Mouse (Mus musculus) liver, embryonic 13.5 days (tissue): ENCODE measurements around the gene Xiap. TPM values are rescaled to one million over a fixed set of nuclear protein-coding genes. Genes with fewer than 3 reads are reported as not detected.
A peak's percentile ranks its signal among the peaks of the same experiment; 100 is the strongest.

Experiments
- ATAC-seq: fragments of 200-750 bp; cut with Nextera tagmentation; 2 replicates; pipeline ENCODE4 v1.8.0; 2017; ENCODE audit warnings: low read depth, mild to moderate bottlenecking, moderate number of reproducible peaks, moderate library complexity
- DNase-seq: peaks from one replicate; pipeline ENCODE4 v3.0.0; 2022
- H3K27ac ChIP-seq: fragments of 300-500 bp; sonication (generic); 2 replicates; pipeline ENCODE4 v1.5.1; 2015; ENCODE audit warnings: moderate library complexity, mild to moderate bottlenecking, inconsistent platforms
- H3K27me3 ChIP-seq: fragments of 300-500 bp; sonication (generic); 2 replicates; pipeline ENCODE4 v1.6.1; 2015; ENCODE audit warnings: mild to moderate bottlenecking, inconsistent platforms
- H3K36me3 ChIP-seq: fragments of 300-500 bp; sonication (generic); 2 replicates; pipeline ENCODE4 v1.6.1; 2015; ENCODE audit warnings: mild to moderate bottlenecking, inconsistent platforms
- H3K4me1 ChIP-seq: fragments of 300-500 bp; sonication (generic); replicated peaks from 2 replicates; pipeline ENCODE4 v1.6.1; 2015; ENCODE audit warnings: inconsistent platforms
- H3K4me2 ChIP-seq: fragments of 300-500 bp; sonication (generic); 2 replicates; pipeline ENCODE4 v1.6.1; 2015; ENCODE audit warnings: inconsistent platforms, mild to moderate bottlenecking, moderate library complexity
- H3K4me3 ChIP-seq: fragments of 300-500 bp; sonication (generic); replicated peaks from 2 replicates; pipeline ENCODE4 v1.5.1; 2015; ENCODE audit warnings: mild to moderate bottlenecking, inconsistent platforms
- H3K9ac ChIP-seq: fragments of 300-500 bp; sonication (generic); 2 replicates; pipeline ENCODE4 v1.6.1; 2015; ENCODE audit warnings: mild to moderate bottlenecking, inconsistent platforms
- H3K9me3 ChIP-seq: fragments of 300-500 bp; sonication (generic); replicated peaks from 2 replicates; pipeline ENCODE4 v1.6.1; 2016; ENCODE audit warnings: inconsistent platforms
- WGBS: fragments of 180-500 bp; shearing (Covaris S2); methylation state at CpG from one replicate; pipeline ENCODE4 v1.1.7; 2015; ENCODE audit not compliant: insufficient replicate concordance; 5-methylcytosine and 5-hydroxymethylcytosine counted together
- polyA plus RNA-seq: library from polyadenylated mRNA; unstranded; fragments of >200 nt; fragmentation: Nextera tagmentation; extraction: Ambion mirVana; gene quantifications from 2 replicates; pipeline ENCODE4 v1.2.1, GENCODE M21; 2015

Gene Xiap
- polyA plus RNA-seq, 1 experiment from 2014 or later: 5.0 TPM

DNA sequence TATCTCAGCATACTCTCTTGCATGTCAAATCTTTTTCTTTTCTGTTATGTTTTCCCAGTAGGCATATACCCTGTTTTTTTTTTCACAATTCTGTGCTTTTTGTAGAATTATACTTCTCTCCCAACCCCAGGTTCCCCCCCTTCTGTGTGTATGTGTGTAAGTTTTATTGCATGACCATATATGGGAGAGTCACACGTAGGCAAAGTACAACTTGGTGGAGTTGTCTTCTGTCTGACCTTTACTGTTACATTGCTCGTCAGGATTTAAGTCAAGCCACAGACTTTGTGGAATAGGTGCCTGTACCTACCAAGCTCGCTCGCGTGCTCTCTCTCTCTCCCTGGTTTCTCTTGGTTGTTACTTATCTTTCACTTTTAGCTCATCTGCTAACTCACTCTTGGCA, 28.7 kb downstream of the Xiap start:
- Histone ChIP-seq H3K9me3 (no peaks in the 10 kb centered on the region), H3K4me2 (no peak overlapping the region), H3K4me3 (no peak overlapping the region), H3K27me3 (no peaks in the 10 kb centered on the region), H3K4me1 (no peaks in the 10 kb centered on the region), H3K36me3 (peaks cover 9% of the 10 kb centered on the region; the same call in 1 of the 2 replicates), H3K9ac (no peak overlapping the region), H3K27ac (no peak overlapping the region)
- no peak for DNase-seq
- ATAC-seq: no peak
- WGBS: 84% methylated on average over 5 of the region's 5 CpGs

DNA sequence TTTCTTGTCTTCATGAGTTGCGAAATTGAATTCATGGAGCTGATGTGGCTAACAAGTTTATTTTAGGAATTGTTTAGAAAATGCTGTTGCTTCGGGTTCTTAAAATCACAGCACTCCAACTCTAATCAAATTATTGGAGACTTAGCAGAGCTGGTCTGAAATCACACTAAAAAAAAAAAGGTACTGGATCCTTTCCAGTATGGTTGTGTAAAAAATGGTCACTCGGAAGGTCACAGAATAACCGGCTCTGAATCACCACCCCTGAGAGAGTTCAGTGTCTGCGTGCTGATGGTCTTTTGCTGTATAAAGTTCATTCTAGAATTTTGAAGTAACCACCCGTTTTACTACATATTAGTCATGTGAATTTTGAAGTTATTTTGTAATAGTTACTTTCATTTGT, 47.7 kb downstream of the Xiap start:
- no peak overlapping the region for H3K4me3 ChIP-seq
- no peak overlapping the region for H3K27ac ChIP-seq
- ATAC-seq: no peak
- DNase-seq: no peak
- no peaks in the 10 kb centered on the region for H3K9me3 ChIP-seq
- no peaks in the 10 kb centered on the region for H3K27me3 ChIP-seq
- WGBS: 86% methylated on average over 6 of the region's 6 CpGs
- H3K4me2 ChIP-seq: no peak overlapping the region
- peaks cover 39% of the 10 kb centered on the region for H3K36me3 ChIP-seq
- no peak overlapping the region for H3K9ac ChIP-seq
- no peaks in the 10 kb centered on the region for H3K4me1 ChIP-seq

DNA sequence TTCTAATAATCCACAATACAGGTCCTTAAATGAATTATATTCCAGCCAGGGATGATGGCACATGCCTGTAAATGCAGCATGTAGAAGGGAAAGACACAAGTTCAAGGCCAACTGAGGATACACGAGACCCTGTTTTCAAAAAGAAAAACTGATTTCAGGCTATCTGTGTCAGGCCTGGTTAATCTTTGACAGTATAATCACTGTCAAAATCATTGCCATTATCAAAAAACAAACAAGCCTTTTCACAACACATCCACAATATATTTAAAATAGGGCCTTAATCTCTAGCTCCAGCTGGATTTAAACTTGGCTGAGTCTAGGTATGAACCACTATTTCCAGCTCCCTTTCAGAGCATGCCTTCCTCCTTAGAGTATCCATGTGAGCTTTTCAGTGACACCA, 51.1 kb downstream of the Xiap start:
- Histone ChIP-seq H3K36me3 (peaks cover 12% of the 10 kb centered on the region), H3K9ac (no peak overlapping the region), H3K4me2 (no peak overlapping the region), H3K4me1 (no peaks in the 10 kb centered on the region), H3K27me3 (no peaks in the 10 kb centered on the region), H3K27ac (no peak overlapping the region), H3K4me3 (no peak overlapping the region), H3K9me3 (no peaks in the 10 kb centered on the region)
- ATAC-seq (no peak), DNase-seq (no peak)
- WGBS: 69% methylated on average over 1 of the region's 1 CpGs

DNA sequence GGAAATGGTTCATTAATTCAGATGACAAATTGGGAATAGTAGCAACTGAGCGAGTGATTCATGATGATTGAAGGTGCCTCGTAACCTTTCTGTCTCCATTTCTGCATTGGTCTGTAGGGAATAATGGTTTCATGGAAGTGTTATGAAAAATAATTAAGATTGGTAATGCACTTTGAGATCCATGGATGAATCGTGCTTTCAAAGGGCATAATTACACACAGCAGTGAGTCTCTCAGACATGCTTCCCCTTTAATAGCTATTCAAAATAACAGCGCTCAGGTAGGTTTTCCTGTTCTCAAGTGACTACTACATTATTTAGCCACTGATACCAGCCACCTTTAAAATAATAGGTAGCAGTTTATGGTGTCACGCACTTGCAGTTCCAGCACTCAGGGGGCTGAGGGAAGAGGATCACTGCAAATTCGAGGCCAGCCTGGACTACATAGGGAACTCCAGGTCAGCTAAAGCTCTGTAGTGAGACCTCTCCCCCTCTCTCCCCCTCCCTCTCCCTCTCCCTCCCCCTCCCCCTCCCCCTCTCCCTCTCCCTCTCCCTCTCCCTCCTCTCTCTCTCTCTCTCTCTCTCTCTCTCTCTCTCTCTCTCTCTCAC, 60.1 kb downstream of the Xiap start:
- Histone ChIP-seq H3K9me3 (no peaks in the 10 kb centered on the region), H3K27ac (no peak overlapping the region), H3K36me3 (no peaks in the 10 kb centered on the region), H3K4me3 (no peak overlapping the region), H3K27me3 (no peaks in the 10 kb centered on the region), H3K4me1 (no peaks in the 10 kb centered on the region), H3K9ac (no peak overlapping the region), H3K4me2 (no peak overlapping the region)
- DNase-seq (no peak), ATAC-seq (no peak)
- WGBS: 71% methylated on average over 6 of the region's 6 CpGs

DNA sequence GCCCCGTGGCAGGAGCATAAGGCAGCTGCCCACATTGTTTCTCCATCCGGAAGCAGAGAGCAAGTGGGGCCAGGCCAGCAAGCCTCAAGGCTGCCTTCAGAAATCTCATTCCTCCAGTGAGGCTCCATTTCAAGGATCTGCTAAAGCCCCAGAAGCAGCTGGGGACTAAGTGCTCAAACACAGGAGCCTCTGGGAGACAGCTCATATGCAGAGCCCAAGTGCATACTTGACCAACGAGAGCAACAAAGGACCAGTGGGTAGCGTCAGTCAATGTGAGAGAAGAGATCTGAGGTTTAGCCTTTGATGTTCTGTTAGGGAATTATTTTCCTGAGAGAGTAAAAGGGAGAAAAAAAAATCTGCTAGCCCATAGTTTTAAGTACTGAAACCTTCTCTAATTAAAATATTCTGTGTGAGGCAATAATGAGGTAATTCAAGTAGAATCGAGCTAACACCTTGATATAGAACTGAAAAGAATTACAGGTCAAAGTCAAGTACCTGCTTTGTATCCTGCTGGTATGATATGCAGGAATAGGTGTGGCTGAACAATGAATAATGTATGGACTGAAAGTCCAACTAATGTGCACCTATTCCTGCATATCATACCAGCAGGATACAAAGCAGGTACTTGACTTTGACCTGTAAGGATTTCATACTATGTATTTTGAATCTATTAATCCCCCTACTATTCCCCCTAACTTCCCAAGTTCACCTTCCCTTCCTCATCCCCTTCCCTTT, 65.7 kb downstream of the Xiap start:
- no peaks in the 10 kb centered on the region for H3K4me1 ChIP-seq
- DNase-seq (no peak), ATAC-seq (no peak)
- H3K4me2 ChIP-seq: no peak overlapping the region
- H3K4me3 ChIP-seq: no peak overlapping the region
- 63% methylated on average over 5 of the region's 5 CpGs for WGBS
- no peak overlapping the region for H3K9ac ChIP-seq
- no peaks in the 10 kb centered on the region for H3K9me3 ChIP-seq
- H3K27ac ChIP-seq: no peak overlapping the region
- no peaks in the 10 kb centered on the region for H3K36me3 ChIP-seq
- H3K27me3 ChIP-seq: no peaks in the 10 kb centered on the region

DNA sequence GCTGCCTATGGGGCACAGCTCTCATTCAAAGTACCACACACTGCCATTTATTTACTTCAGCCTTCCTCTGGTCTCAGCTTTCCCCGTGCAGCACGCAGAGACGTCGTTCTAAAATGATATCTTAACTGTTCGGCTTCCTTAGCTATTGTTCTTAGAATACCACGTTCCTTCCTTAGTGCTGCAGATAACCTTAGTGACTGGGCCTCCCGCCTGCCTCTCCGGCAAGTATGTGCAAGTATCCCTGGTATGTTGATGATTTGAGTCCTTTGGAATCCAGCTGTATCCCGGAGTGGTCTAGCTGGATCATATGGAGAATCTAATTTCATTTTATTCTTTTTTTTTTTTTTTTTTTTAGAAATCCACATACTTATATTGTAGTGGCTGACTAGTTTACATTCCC, 80.4 kb downstream of the Xiap start:
- Histone ChIP-seq H3K4me1 (0 out of 2 replicates have a peak, but pooled peaks cover 2% of the 10 kb centered on the region), H3K9me3 (no peaks in the 10 kb centered on the region), H3K27ac (no peak overlapping the region), H3K36me3 (no peaks in the 10 kb centered on the region), H3K4me3 (no peak overlapping the region), H3K27me3 (no peaks in the 10 kb centered on the region), H3K9ac (no peak overlapping the region), H3K4me2 (no peak overlapping the region)
- ATAC-seq (no peak), DNase-seq (no peak)
- WGBS: 31% methylated on average over 9 of the region's 9 CpGs

DNA sequence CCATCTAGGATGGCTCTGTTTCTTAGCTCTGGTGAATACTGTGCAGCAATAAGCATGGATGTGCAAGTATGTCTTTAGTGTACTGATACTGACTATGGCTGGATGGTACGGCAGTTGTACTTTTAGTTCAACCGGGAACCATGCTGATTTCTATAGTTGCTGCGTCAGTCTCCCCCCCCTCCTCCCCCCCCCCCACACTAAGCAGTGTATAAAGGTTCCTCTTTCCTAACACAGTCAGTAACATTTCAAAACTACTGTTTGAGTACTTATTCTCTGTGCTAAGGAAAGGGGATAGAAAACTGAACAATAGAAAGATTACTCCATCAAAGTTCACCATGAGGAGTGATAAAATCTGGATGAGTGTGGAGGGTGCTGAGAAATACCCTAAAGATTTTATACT, 83.1 kb downstream of the Xiap start:
- 48% methylated on average over 3 of the region's 3 CpGs for WGBS
- Histone ChIP-seq H3K4me1 (0 out of 2 replicates have a peak, but pooled peaks cover 2% of the 10 kb centered on the region), H3K4me3 (no peak overlapping the region), H3K36me3 (no peaks in the 10 kb centered on the region), H3K4me2 (no peak overlapping the region), H3K27ac (no peak overlapping the region), H3K27me3 (no peaks in the 10 kb centered on the region), H3K9me3 (no peaks in the 10 kb centered on the region), H3K9ac (no peak overlapping the region)
- no peak for DNase-seq
- ATAC-seq: no peak

DNA sequence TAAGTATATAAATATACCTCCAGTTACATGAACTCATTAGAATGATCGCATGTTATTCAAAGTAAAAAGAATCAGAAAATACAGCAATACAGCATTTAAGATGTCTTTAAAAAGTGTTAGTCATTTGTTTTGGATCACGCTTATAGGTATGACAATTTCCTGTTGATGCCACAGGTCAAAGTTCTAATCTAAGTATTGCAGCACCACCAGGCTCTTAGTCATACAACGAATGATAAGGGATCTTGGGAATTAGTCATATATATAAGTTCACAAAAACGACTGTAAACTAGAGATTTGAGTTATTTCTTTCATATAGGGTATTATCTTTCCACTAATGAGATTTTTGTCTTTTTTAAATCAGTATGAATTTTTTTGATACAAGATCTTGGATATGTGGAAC, 84.5 kb downstream of the Xiap start:
- 43% methylated on average over 4 of the region's 4 CpGs for WGBS

DNA sequence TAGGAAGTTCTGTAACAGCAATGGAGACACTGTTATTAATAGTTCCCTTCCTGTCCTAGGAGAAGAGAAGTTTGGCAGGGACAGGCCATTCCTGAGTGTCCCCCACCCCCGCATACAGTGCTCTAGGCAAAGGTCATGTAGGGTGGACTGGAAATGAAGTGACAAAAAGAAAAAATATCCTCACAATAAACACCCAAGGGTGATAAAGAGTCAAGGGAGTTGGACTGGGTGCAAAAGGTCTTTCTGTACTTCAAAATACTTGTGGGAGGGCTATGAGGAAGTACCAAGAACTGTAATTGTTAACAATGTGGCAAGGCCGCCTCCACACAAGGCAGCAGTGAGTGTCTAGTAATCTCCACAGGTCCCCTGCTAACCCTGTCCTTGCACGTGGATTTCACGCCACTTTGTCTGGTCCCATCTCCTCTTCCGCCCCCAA, 88.6 kb downstream of the Xiap start:
- 38% methylated on average over 5 of the region's 5 CpGs for WGBS
- peak overlapping the region; percentile 90 for H3K27ac ChIP-seq
- peaks cover 7% of the 10 kb centered on the region for H3K4me1 ChIP-seq
- no peaks in the 10 kb centered on the region for H3K27me3 ChIP-seq
- H3K36me3 ChIP-seq: no peaks in the 10 kb centered on the region
- DNase-seq: no peak
- peak overlapping the region; percentile 85 for H3K9ac ChIP-seq
- H3K4me3 ChIP-seq: peak overlapping the region; percentile 67
- H3K4me2 ChIP-seq: peak overlapping the region; percentile 70
- no peaks in the 10 kb centered on the region; the same call in 1 of the 2 replicates for H3K9me3 ChIP-seq
- ATAC-seq: no peak

More for the DNA sequence above, 84.5 kb downstream of the Xiap start:
- H3K27ac ChIP-seq: no peak overlapping the region
- H3K9me3 ChIP-seq: no peaks in the 10 kb centered on the region
- no peaks in the 10 kb centered on the region for H3K36me3 ChIP-seq
- DNase-seq: no peak
- H3K4me1 ChIP-seq: peaks cover 7% of the 10 kb centered on the region
- no peak overlapping the region for H3K4me2 ChIP-seq
- H3K4me3 ChIP-seq: no peak overlapping the region
- ATAC-seq: no peak
- H3K27me3 ChIP-seq: no peaks in the 10 kb centered on the region
- H3K9ac ChIP-seq: no peak overlapping the region

DNA sequence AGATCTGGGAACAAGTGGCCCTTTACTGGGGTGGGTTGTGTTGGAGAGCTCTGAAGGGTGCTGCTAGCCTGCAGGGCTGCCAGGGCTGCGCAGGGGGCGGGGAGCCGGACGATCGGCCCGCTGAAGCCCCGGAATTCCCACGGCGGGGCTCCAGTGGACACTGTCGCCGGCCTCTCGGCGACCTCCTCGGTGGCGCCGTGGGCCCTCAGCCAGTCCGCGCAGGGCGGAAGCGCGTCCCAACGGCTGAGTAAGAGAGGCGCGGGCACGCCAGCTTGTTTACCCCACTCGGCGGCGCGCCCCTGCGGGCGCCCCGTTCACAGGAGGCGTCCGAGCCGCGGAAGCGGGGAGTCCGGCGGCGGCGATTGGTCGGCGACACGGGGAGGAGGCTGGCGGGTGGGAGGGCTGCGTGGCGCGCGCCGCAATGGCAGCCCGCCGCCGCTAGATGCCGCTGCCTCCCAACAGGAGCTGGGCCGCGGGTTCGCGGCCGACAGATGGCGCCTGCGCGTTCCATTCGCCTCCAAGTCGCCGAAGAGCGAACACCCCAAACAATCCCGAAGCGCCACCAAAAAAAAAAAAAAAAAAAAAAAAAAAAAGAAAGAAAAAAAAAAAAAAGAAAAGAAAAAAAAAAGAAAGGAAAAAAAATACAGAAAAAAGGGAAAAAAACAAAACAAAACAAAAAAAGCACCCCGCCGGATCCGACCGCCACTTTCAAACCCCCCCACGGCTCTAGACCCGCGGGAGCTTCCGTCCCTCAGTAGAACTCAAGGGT, 89.5 kb downstream of the Xiap start, which contains the start of gene Stag2:
Gene Stag2, plus strand, starts transcription at position 530 of the 769 bp plus-strand sequence.
- Histone ChIP-seq H3K27ac (peak within 1 kb of the TSS; percentile 93), H3K4me1 (peaks cover 9% of the 10 kb centered on the region), H3K9ac (peak within 1 kb of the TSS; percentile 93), H3K36me3 (no peaks in the 10 kb centered on the region), H3K4me3 (peak within 1 kb of the TSS; percentile 73), H3K27me3 (no peaks in the 10 kb centered on the region), H3K4me2 (peak within 1 kb of the TSS; percentile 70), H3K9me3 (no peaks in the 10 kb centered on the region; the same call in 1 of the 2 replicates)
- DNase-seq (peak; percentile 80), ATAC-seq (peak; percentile 85)
- 7% methylated on average over 75 of the region's 76 CpGs for WGBS

DNA sequence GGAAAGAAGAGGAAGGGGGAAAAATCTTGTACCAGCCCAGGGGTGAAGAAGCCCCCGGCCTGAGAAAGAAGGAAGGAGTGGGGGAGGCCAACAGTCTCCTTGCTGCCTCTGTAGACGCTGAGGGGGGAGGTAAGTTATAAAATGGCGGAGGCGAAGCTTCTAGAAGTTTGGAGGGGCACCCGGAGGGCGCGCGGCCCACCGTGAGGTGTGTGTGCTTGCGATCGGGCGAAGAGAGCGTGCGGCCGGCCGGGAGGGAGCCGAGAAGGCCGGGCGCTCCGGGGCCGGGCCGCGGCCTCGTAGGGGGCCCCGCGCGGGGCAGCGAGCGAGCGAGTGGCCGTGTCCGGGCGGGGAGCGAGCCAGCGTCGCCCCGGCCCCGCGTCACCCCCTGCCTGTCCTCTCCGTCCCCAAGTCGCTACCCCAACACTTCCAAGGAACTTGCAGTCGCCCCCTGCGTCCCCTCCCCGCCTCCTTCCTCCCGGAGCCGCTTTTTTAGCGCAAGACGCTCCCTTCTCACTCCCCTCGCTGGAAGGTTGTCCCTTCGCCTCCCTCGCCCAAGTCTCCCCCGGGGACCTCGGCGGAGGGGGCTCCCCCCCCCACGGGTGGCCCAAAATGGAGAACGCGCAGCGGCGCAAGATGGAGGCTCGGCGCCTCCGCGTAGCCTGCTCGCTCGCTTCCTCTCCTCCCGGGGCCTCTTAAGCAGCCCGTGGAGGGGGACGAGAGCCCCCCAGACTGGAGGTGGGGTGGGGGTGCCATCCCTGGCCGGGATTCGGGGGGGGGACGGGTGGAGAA, 90.3 kb downstream of the Xiap start:
- DNase-seq: peak; percentile 24
- peak; percentile 15 for ATAC-seq
- H3K9ac ChIP-seq: peak overlapping the region; percentile 93
- H3K4me1 ChIP-seq: peaks cover 9% of the 10 kb centered on the region
- no peaks in the 10 kb centered on the region; the same call in 1 of the 2 replicates for H3K9me3 ChIP-seq
- no peaks in the 10 kb centered on the region for H3K27me3 ChIP-seq
- WGBS: 17% methylated on average over 59 of the region's 71 CpGs
- H3K27ac ChIP-seq: peak overlapping the region; percentile 93
- H3K4me3 ChIP-seq: peak overlapping the region; percentile 73
- H3K36me3 ChIP-seq: no peaks in the 10 kb centered on the region
- H3K4me2 ChIP-seq: peak overlapping the region; percentile 69
